Mouse (Mus musculus) neural tube, embryonic 10.5 days (tissue): ENCODE measurements at regions not wholly inside any gene's neighbourhood (a gene's known extent, or its start where the extent isn't known, plus 50 kb on each side); places are given as distances from the start of the nearest gene placed in this dataset.

Experiments
- DNase-seq: peaks from one replicate; pipeline ENCODE4 v3.0.0-alpha.2; 2017; ENCODE audit warnings: low spot score; ENCODE audit errors: extremely low spot score

DNA sequence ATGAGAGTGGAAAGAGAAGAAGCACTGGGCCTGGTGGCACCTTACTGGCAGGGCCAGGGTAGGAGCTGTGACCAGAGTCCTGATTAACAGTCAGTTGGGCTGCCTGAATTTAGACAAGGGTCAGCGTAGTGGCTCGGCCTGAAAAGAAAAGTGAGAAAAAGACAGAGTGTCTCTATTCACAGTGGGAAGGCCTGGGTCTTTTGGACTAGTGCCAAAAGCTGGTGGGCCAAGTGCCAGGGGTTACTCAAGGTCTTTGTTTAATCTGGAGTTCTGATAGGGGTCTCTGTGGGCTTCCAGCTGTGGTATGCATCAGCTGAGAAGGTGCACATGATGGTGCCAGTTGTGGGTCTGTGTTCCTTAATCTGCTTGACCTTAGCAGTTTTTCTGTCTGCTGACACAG, 2129.4 kb upstream of the Pcdh20 start:
- peak; percentile 17 for DNase-seq
